Mouse (Mus musculus): ENCODE data around the gene Tfap2b. TPM values are rescaled to one million over a fixed set of nuclear protein-coding genes. Genes with fewer than 3 reads are reported as not detected.

Gene Tfap2b
- polyA plus RNA-seq, 2 experiments, result 42.4 to 43.2 TPM

- DNase-seq (ENCODE audit: low spot score) (no peak), ATAC-seq (ENCODE audit: low FRiP score, low read depth) (no peak)
- H3K4me2 ChIP-seq (replicated peaks; ENCODE audit: low read depth, low read length, severe bottlenecking), result no peak overlapping the region
- WGBS, result 3% methylated on average over 16 of the region's 16 CpGs
- H3K36me3 ChIP-seq (ENCODE audit: control insufficient read depth, insufficient read depth, low read length), result no peaks in the 10 kb centered on the region
- H3K27ac ChIP-seq (replicated peaks; ENCODE audit: low read depth, low read length), result no peak overlapping the region
- peaks cover 77% of the 10 kb centered on the region for H3K27me3 ChIP-seq (ENCODE audit: control insufficient read depth, insufficient read depth, low read length)
- no peaks in the 10 kb centered on the region for H3K4me1 ChIP-seq (ENCODE audit: control insufficient read depth, insufficient read depth, low read length)
- no peak overlapping the region for H3K4me3 ChIP-seq (replicated peaks; ENCODE audit: low read length)
- H3K9ac ChIP-seq (ENCODE audit: low read depth, low read length, severe bottlenecking), result no peak overlapping the region
- H3K9me3 ChIP-seq (ENCODE audit: control insufficient read depth, low read length), result no peaks in the 10 kb centered on the region
- no peak for TF ChIP-seq POLR2A (IDR thresholded peaks at IDR 0.05; ENCODE audit: borderline replicate concordance, extremely low read depth, insufficient read depth, insufficient read length)
Measured at GRCm38 (mm10) chr1:19231574-19232080, 22.9 kb downstream of the Tfap2b start.

GRCm38 (mm10) chr1:19232743-19233142 lies 24.0 kb downstream of the Tfap2b start:
- TF ChIP-seq POLR2A (IDR thresholded peaks at IDR 0.05; ENCODE audit: borderline replicate concordance, extremely low read depth, insufficient read depth, insufficient read length), result no peak
- ATAC-seq (ENCODE audit: low FRiP score, low read depth) (no peak), DNase-seq (ENCODE audit: low spot score) (no peak)
- 11% methylated on average over 1 of the region's 1 CpGs for WGBS
- Histone ChIP-seq H3K4me1 (ENCODE audit: control insufficient read depth, insufficient read depth, low read length) (no peaks in the 10 kb centered on the region), H3K27ac (replicated peaks; ENCODE audit: low read depth, low read length) (no peak overlapping the region), H3K9ac (ENCODE audit: low read depth, low read length, severe bottlenecking) (no peak overlapping the region), H3K36me3 (ENCODE audit: control insufficient read depth, insufficient read depth, low read length) (no peaks in the 10 kb centered on the region), H3K27me3 (ENCODE audit: control insufficient read depth, insufficient read depth, low read length) (peaks cover 77% of the 10 kb centered on the region), H3K4me2 (replicated peaks; ENCODE audit: low read depth, low read length, severe bottlenecking) (no peak overlapping the region), H3K4me3 (replicated peaks; ENCODE audit: low read length) (no peak overlapping the region), H3K9me3 (ENCODE audit: control insufficient read depth, low read length) (no peaks in the 10 kb centered on the region)

GRCm38 (mm10) chr1:19233857-19234256 lies 25.1 kb downstream of the Tfap2b start:
- no peak for TF ChIP-seq POLR2A (IDR thresholded peaks at IDR 0.05; ENCODE audit: borderline replicate concordance, extremely low read depth, insufficient read depth, insufficient read length)
- Histone ChIP-seq H3K27me3 (ENCODE audit: control insufficient read depth, insufficient read depth, low read length) (peaks cover 75% of the 10 kb centered on the region), H3K9me3 (ENCODE audit: control insufficient read depth, low read length) (no peaks in the 10 kb centered on the region), H3K4me1 (ENCODE audit: control insufficient read depth, insufficient read depth, low read length) (no peaks in the 10 kb centered on the region), H3K9ac (ENCODE audit: low read depth, low read length, severe bottlenecking) (no peak overlapping the region), H3K27ac (replicated peaks; ENCODE audit: low read depth, low read length) (peak overlapping the region; percentile 28; the same call in 1 of the 2 replicates), H3K4me3 (replicated peaks; ENCODE audit: low read length) (peak overlapping the region; percentile 7; the same call in 1 of the 2 replicates), H3K4me2 (replicated peaks; ENCODE audit: low read depth, low read length, severe bottlenecking) (peak overlapping the region; percentile 22; the same call in 1 of the 2 replicates), H3K36me3 (ENCODE audit: control insufficient read depth, insufficient read depth, low read length) (no peaks in the 10 kb centered on the region)
- DNase-seq (ENCODE audit: low spot score) (no peak), ATAC-seq (ENCODE audit: low FRiP score, low read depth) (no peak)
- 5% methylated on average over 19 of the region's 19 CpGs for WGBS

GRCm38 (mm10) chr1:19234432-19235205 lies 25.9 kb downstream of the Tfap2b start:
- Histone ChIP-seq H3K36me3 (ENCODE audit: control insufficient read depth, insufficient read depth, low read length) (no peaks in the 10 kb centered on the region), H3K27ac (replicated peaks; ENCODE audit: low read depth, low read length) (no peak overlapping the region), H3K9ac (ENCODE audit: low read depth, low read length, severe bottlenecking) (no peak overlapping the region), H3K27me3 (ENCODE audit: control insufficient read depth, insufficient read depth, low read length) (peaks cover 75% of the 10 kb centered on the region), H3K9me3 (ENCODE audit: control insufficient read depth, low read length) (no peaks in the 10 kb centered on the region), H3K4me3 (replicated peaks; ENCODE audit: low read length) (no peak overlapping the region), H3K4me2 (replicated peaks; ENCODE audit: low read depth, low read length, severe bottlenecking) (peak overlapping the region; percentile 16; the same call in 1 of the 2 replicates), H3K4me1 (ENCODE audit: control insufficient read depth, insufficient read depth, low read length) (no peaks in the 10 kb centered on the region)
- 3% methylated on average over 31 of the region's 31 CpGs for WGBS
- no peak for DNase-seq (ENCODE audit: low spot score)
- TF ChIP-seq POLR2A (IDR thresholded peaks at IDR 0.05; ENCODE audit: borderline replicate concordance, extremely low read depth, insufficient read depth, insufficient read length), result no peak
- no peak for ATAC-seq (ENCODE audit: low FRiP score, low read depth)

- H3K9me3 ChIP-seq (ENCODE audit: control insufficient read depth, low read length), result no peaks in the 10 kb centered on the region
- H3K4me3 ChIP-seq (replicated peaks; ENCODE audit: low read length), result no peak overlapping the region
- no peaks in the 10 kb centered on the region for H3K36me3 ChIP-seq (ENCODE audit: control insufficient read depth, insufficient read depth, low read length)
- no peak overlapping the region for H3K27ac ChIP-seq (replicated peaks; ENCODE audit: low read depth, low read length)
- ATAC-seq (ENCODE audit: low FRiP score, low read depth) (no peak), DNase-seq (ENCODE audit: low spot score) (no peak)
- H3K4me1 ChIP-seq (ENCODE audit: control insufficient read depth, insufficient read depth, low read length), result no peaks in the 10 kb centered on the region
- H3K9ac ChIP-seq (ENCODE audit: low read depth, low read length, severe bottlenecking), result no peak overlapping the region
- no peak overlapping the region for H3K4me2 ChIP-seq (replicated peaks; ENCODE audit: low read depth, low read length, severe bottlenecking)
- TF ChIP-seq POLR2A (IDR thresholded peaks at IDR 0.05; ENCODE audit: borderline replicate concordance, extremely low read depth, insufficient read depth, insufficient read length), result no peak
- peaks cover 80% of the 10 kb centered on the region for H3K27me3 ChIP-seq (ENCODE audit: control insufficient read depth, insufficient read depth, low read length)
- WGBS, result 10% methylated on average over 5 of the region's 5 CpGs
Measured at GRCm38 (mm10) chr1:19236051-19236450, 27.3 kb downstream of the Tfap2b start.

All from limb, embryonic 14.5 days (tissue).